29 mouse cellular contexts compared by ENCODE assay signal in genomic region chr17:87345252-87345593, GRCm38 (mm10).
DNase-seq lines count a peak whose midpoint lies in the region; ATAC-seq and TF ChIP-seq lines count a peak whose summit lies in the region.
"Had no signal": no experiment of that assay in that cellular context is flagged by ENCODE, and none has a peak within 500 bp of the region (broad histone marks: within the 10 kb centered on the region; RNA-seq: fewer than 3 reads in every experiment).

No protein-coding gene starts in this region.

- TF ChIP-seq EP300 in MEL (IDR thresholded peaks at IDR 0.05; ENCODE audit: low read depth in 1 of 2, low read length in 2 of 2): no peak

- no peaks in the 10 kb centered on the region for H3K9me3 ChIP-seq in hindbrain, embryonic 13.5 days
- no peaks in the 10 kb centered on the region for H3K9me3 ChIP-seq in hindbrain, embryonic 10.5 days
- no peaks in the 10 kb centered on the region for H3K9me3 ChIP-seq in MEL (replicated peaks; ENCODE audit: insufficient read depth, low read length)
- no peaks in the 10 kb centered on the region for H3K9me3 ChIP-seq in limb, embryonic 10.5 days (replicated peaks)
- H3K9me3 ChIP-seq: embryonic facial prominence, embryonic 13.5 days; heart, embryonic 10.5 days; hindbrain, embryonic 15.5 days; limb, embryonic 12.5 days; liver, embryonic 15.5 days; midbrain, embryonic 10.5 days; neural tube, embryonic 13.5 days; stomach, embryonic 15.5 days had no signal

- H3K4me3 ChIP-seq in hindbrain, embryonic 13.5 days: no peak overlapping the region
- no peak overlapping the region for H3K4me3 ChIP-seq in hindbrain, embryonic 10.5 days
- H3K4me3 ChIP-seq in MEL (ENCODE audit: control insufficient read depth in 1 of 2, insufficient read depth in 1 of 2, low read depth in 2 of 2, low read length in 2 of 2): no peak overlapping the region
- no peak overlapping the region for H3K4me3 ChIP-seq in limb, embryonic 10.5 days
- H3K4me3 ChIP-seq: embryonic facial prominence, embryonic 13.5 days; heart, embryonic 10.5 days; hindbrain, embryonic 15.5 days; limb, embryonic 12.5 days; liver, embryonic 15.5 days; midbrain, embryonic 10.5 days; myocyte; neural tube, embryonic 13.5 days; stomach, embryonic 15.5 days had no signal

- no peaks in the 10 kb centered on the region for H3K36me3 ChIP-seq in hindbrain, embryonic 13.5 days
- H3K36me3 ChIP-seq in hindbrain, embryonic 10.5 days: no peaks in the 10 kb centered on the region
- peaks cover 0 to 3% of the 10 kb centered on the region in 2 experiments; a peak in 2 of 4 replicates for H3K36me3 ChIP-seq in MEL (ENCODE audit: control insufficient read depth in 1 of 2, insufficient read depth in 2 of 2, low read length in 2 of 2)
- no peaks in the 10 kb centered on the region for H3K36me3 ChIP-seq in limb, embryonic 10.5 days
- H3K36me3 ChIP-seq: embryonic facial prominence, embryonic 13.5 days; heart, embryonic 10.5 days; hindbrain, embryonic 15.5 days; limb, embryonic 12.5 days; midbrain, embryonic 10.5 days; neural tube, embryonic 13.5 days; stomach, embryonic 15.5 days had no signal

- no peak overlapping the region for H3K9ac ChIP-seq in hindbrain, embryonic 13.5 days
- H3K9ac ChIP-seq in MEL (ENCODE audit: control insufficient read depth, low read depth, low read length, poor library complexity, severe bottlenecking): no peak overlapping the region
- H3K9ac ChIP-seq: embryonic facial prominence, embryonic 13.5 days; forebrain, postnatal 0 days; hindbrain, embryonic 15.5 days; limb, embryonic 12.5 days; liver, embryonic 15.5 days; lung, embryonic 14.5 days; neural tube, embryonic 13.5 days; stomach, embryonic 15.5 days had no signal

- no peak overlapping the region for H3K4me2 ChIP-seq in hindbrain, embryonic 13.5 days
- H3K4me2 ChIP-seq: embryonic facial prominence, embryonic 13.5 days; hindbrain, embryonic 15.5 days; limb, embryonic 12.5 days; liver, embryonic 15.5 days; lung, embryonic 14.5 days; neural tube, embryonic 13.5 days; stomach, embryonic 15.5 days had no signal

- peak overlapping the region; percentile 8; the same call in 1 of the 2 replicates for H3K27ac ChIP-seq in hindbrain, embryonic 13.5 days
- H3K27ac ChIP-seq in hindbrain, embryonic 10.5 days: no peak overlapping the region
- peak overlapping the region; percentile 42; the same call in 1 of the 2 replicates for H3K27ac ChIP-seq in MEL (ENCODE audit: control insufficient read depth, low read depth, low read length)
- peak overlapping the region; percentile 11 for H3K27ac ChIP-seq in limb, embryonic 10.5 days
- H3K27ac ChIP-seq: embryonic facial prominence, embryonic 13.5 days; heart, embryonic 10.5 days; hindbrain, embryonic 15.5 days; limb, embryonic 12.5 days; liver, embryonic 15.5 days; midbrain, embryonic 10.5 days; neural tube, embryonic 13.5 days; stomach, embryonic 15.5 days had no signal

- no peak for TF ChIP-seq CTCF in MEL (IDR thresholded peaks at IDR 0.05 in 2 of 3, conservative IDR thresholded peaks at IDR 0.05 in 1 of 3; ENCODE audit: control insufficient read depth in 1 of 3, insufficient read depth in 1 of 3, low read depth in 2 of 3, low read length in 3 of 3, poor library complexity in 1 of 3, severe bottlenecking in 1 of 3)

- WGBS in hindbrain, embryonic 13.5 days: 54% methylated on average over 4 of the region's 4 CpGs
- 51% methylated on average over 4 of the region's 4 CpGs for WGBS in hindbrain, embryonic 10.5 days
- 45% methylated on average over 4 of the region's 4 CpGs for WGBS in limb, embryonic 10.5 days

- TF ChIP-seq RAD21 in MEL (IDR thresholded peaks at IDR 0.05; ENCODE audit: low read depth, low read length): no peak

- ATAC-seq in hindbrain, embryonic 13.5 days (ENCODE audit: low FRiP score): no peak
- no peak for ATAC-seq in megakaryocyte, adult 5-6 weeks (ENCODE audit: poor library complexity, severe bottlenecking)
- ATAC-seq: forebrain, postnatal 0 days; midbrain, embryonic 16.5 days had no signal

- TF ChIP-seq POLR2A in MEL (IDR thresholded peaks at IDR 0.05; ENCODE audit: control insufficient read depth in 1 of 2, insufficient read depth in 1 of 2, low read depth in 1 of 2, low read length in 2 of 2, poor library complexity in 1 of 2): no peak

- H3K27me3 ChIP-seq in hindbrain, embryonic 13.5 days: no peaks in the 10 kb centered on the region
- no peaks in the 10 kb centered on the region for H3K27me3 ChIP-seq in hindbrain, embryonic 10.5 days (ENCODE audit: insufficient read depth, poor library complexity, severe bottlenecking)
- no peaks in the 10 kb centered on the region for H3K27me3 ChIP-seq in MEL (ENCODE audit: control insufficient read depth in 1 of 2, insufficient read depth in 2 of 2, low read length in 2 of 2)
- no peaks in the 10 kb centered on the region for H3K27me3 ChIP-seq in limb, embryonic 10.5 days (ENCODE audit: low read depth, poor library complexity, severe bottlenecking)
- H3K27me3 ChIP-seq: embryonic facial prominence, embryonic 13.5 days; hindbrain, embryonic 15.5 days; liver, embryonic 15.5 days; neural tube, embryonic 13.5 days; stomach, embryonic 15.5 days had no signal

- no peaks in the 10 kb centered on the region for H3K79me2 ChIP-seq in MEL (ENCODE audit: control insufficient read depth, insufficient read depth, low read length, poor library complexity)

- peaks cover 20% of the 10 kb centered on the region for H3K4me1 ChIP-seq in hindbrain, embryonic 13.5 days (replicated peaks)
- H3K4me1 ChIP-seq in hindbrain, embryonic 10.5 days (replicated peaks): peaks cover 54% of the 10 kb centered on the region
- peaks cover 4 to 12% of the 10 kb centered on the region in 2 experiments; a peak in 2 of 4 replicates for H3K4me1 ChIP-seq in MEL (ENCODE audit: control insufficient read depth in 1 of 2, insufficient read depth in 2 of 2, low read length in 2 of 2)
- peaks cover 58% of the 10 kb centered on the region for H3K4me1 ChIP-seq in limb, embryonic 10.5 days

- DNase-seq in hindbrain, embryonic 10.5 days (ENCODE audit: low spot score): no peak
- no peak for DNase-seq in MEL (ENCODE audit: low read depth, low spot score)
- DNase-seq in limb, embryonic 10.5 days (ENCODE audit: low spot score): no peak
- DNase-seq in thymus, postnatal 14 days: peak; percentile 50
- DNase-seq in kidney, adult 8-10 months: no peak
- no peak for DNase-seq in cerebellum, adult 9-11 months
- DNase-seq: adrenal gland, postnatal 10 days; cerebellum, adult 8-10 months; cerebellum, postnatal 36 days; forebrain, postnatal 0 days; heart, postnatal 36 days; kidney, adult 9 months; kidney, postnatal 10 days; layer of hippocampus, adult 9-11 months; lung, embryonic 14.5 days; lung, postnatal 14 days; right cerebral cortex, postnatal 14 days had no signal

TF ChIP-seq in MEL, 35 proteins besides CTCF, POLR2A, EP300 and RAD21:
- TF ChIP-seq NELFE (IDR thresholded peaks at IDR 0.05; ENCODE audit: low read depth, low read length): no peak
- no peak for TF ChIP-seq ETS1 (IDR thresholded peaks at IDR 0.05; ENCODE audit: low read depth, low read length)
- no peak for TF ChIP-seq RCOR1 (IDR thresholded peaks at IDR 0.05; ENCODE audit: low read depth, low read length)
- TF ChIP-seq USF1 (IDR thresholded peaks at IDR 0.05; ENCODE audit: low read depth, low read length): no peak
- no peak for TF ChIP-seq BHLHE40 (IDR thresholded peaks at IDR 0.05; ENCODE audit: borderline replicate concordance, low read depth, low read length)
- TF ChIP-seq GABPA (IDR thresholded peaks at IDR 0.05; ENCODE audit: low read depth, low read length): no peak
- no peak for TF ChIP-seq USF2 (IDR thresholded peaks at IDR 0.05; ENCODE audit: borderline replicate concordance in 1 of 2, insufficient read depth in 1 of 2, low read depth in 1 of 2, low read length in 2 of 2)
- TF ChIP-seq UBTF (IDR thresholded peaks at IDR 0.05; ENCODE audit: borderline replicate concordance, insufficient read depth, low read depth, low read length): no peak
- no peak for TF ChIP-seq CHD2 (IDR thresholded peaks at IDR 0.05; ENCODE audit: low read length)
